Mouse (Mus musculus) gastrocnemius, postnatal 14 days (tissue): ENCODE measurements at regions not wholly inside any gene's neighbourhood (a gene's known extent, or its start where the extent isn't known, plus 50 kb on each side); places are given as distances from the start of the nearest gene placed in this dataset.
A peak's percentile ranks its signal among the peaks of the same experiment; 100 is the strongest.

Source experiments
- DNase-seq: peaks from one replicate; pipeline ENCODE4 v3.0.0; 2021; ENCODE audit warnings: mixed read lengths
- intact Hi-C: fragments of 180-260 bp; cut with DNase I; formaldehyde crosslinking; loops from one replicate; pipeline ENCODE4 v1.15.1; 2025; ENCODE audit warnings: low total_unique reads

DNA sequence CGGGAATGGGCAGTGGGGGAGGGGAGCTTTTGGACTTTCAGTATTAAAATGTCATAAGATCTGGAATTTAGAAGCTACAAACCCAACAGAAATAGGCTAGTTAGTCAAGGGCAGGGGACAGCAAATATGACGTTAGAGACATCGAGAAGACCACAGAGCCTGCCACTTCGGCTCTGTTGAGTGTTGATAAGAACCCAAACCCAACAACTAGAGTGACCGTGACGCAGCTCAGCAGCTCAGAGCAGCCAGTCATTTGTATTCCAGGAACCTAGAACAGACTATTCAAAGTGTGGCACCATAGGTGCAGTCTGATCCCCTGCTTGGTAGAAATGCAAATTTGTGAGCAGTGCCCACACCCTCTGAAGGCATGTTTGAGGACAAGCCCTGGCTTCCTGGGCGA is 409.8 kb upstream of the Gm10131 start:
- intact Hi-C loops: no loop called here
- no peak for DNase-seq

DNA sequence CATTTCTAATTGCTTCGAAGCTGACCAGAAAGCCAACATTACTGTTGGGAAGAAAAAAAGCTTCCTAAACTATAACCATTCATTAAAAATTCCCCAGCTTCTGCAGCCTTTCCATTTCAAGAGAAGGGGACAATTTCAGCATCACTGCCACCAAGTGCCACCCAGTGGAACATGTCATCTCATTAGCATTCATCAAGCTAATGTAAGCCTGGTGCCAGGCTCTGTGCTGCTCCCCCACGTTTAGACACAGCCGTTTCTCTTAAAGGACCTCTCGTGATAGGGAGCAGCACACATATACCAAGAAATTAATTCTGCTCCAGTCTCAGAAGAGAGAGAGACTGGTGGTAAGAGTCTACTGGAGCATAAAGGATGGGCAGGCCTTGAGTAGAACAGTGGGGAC is 409.1 kb upstream of the Gm10131 start:
- intact Hi-C loops: no loop called here
- no peak for DNase-seq

DNA sequence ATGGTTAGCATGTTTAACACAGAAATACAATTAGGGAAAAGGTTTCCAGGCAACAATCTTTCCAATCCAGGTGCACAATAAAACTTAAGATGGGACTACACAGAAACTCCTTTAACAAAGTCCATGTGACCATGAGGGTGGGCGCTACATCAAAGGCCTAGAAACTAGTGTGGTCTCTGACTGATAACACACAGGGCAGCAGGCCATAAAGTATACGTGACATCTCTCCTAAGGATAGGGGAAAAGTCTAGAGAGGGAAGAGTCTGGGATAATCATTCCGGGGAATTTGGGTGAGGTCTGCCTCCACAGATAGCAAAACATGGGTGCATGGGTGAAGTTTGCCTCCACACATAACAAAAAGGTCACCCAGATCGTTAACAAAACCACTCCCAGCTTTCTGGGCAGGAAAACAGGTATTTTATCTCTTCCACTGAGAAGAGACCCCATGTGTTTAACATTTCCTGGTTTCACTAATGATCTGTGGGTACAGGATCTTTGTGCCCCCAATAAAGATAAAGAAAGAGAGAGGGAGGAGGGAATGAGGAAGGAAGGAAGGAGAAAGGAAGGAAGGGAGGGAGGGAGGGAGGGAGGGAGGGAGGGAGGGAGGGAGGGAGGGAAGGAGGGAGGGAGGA is 402.0 kb upstream of the Gm10131 start:
- no peak for DNase-seq
- intact Hi-C loops: no loop called here

DNA sequence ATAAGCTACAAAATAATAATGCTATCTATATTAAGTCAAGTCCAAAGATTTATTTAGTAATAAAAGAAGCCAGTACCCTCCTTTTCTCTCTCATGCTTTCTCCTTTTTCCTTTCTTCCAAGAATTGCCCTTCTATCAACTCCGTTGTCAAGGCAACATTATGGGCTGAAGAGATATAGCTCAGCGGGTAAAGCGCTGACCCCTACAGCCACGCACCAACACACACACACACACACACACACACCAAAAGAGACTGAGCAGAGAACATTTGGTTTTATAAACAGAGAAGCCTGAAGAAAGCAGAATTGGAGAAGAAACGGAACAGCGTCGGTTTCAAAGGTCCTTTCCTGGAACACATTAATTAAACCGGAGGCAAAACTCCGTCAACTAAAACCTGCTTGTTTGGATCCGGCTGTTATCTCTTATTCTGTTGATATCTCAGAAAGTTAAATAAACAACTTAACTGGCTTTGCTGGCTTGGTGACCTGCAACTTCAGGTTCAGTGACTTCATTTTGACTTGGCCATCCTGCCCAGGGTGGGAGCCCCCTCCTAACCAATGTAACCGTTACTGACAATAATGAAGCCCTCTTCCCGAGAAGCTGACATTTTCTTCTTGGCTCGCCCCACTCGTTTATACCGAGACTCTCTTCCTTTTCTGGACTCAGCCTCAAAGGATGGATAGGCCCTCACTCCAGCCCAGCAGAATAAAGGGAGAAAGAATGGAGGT is 394.5 kb upstream of the Gm10131 start:
- intact Hi-C loops: no loop called here
- no peak for DNase-seq

DNA sequence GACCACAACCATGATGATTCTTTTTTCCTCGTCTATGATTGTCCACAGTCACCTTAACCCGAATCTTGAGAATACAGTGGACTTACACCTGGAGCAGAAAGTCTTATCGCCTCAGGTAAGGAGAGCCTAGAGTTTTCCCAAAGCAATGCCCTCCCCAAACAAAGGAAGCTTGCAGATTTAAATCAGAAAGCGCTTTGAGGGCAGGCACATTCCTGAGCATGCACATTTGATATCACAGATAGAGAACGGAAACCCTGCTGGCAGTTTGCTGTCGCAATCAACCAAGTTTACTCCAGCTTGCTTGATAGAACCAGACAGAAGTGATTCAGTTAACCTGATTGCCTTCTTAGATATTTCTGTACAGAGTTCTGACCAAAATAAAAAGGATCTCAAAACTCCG is 393.6 kb upstream of the Gm10131 start:
- intact Hi-C loops: no loop called here
- no peak for DNase-seq

DNA sequence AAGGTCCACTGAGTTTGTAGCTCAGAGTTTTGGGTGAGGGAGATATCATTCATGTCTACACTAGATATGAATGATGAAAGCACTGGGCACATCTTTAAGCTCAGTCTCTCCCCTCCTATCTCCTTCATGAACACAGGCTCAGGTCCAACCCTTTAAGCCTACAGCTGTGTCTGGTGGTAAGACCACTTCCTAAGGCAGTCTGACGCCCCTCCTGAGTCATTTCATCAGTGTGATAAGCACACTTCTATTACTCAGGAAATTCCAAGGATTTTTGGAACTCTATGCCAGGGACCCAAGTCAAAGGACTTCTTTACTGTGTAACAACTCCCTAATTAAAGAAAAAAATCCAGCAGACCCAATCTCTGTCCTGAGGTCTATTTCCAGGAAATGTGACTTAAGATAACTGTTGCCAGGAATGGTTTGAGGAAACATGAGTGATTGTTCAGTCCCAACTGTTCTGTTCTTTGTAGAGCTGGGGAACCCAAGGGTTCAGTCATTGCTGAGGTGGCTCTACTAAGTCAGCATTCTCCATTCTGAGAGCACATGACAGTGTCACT is 391.1 kb upstream of the Gm10131 start:
- intact Hi-C loops: no loop called here
- DNase-seq: no peak

DNA sequence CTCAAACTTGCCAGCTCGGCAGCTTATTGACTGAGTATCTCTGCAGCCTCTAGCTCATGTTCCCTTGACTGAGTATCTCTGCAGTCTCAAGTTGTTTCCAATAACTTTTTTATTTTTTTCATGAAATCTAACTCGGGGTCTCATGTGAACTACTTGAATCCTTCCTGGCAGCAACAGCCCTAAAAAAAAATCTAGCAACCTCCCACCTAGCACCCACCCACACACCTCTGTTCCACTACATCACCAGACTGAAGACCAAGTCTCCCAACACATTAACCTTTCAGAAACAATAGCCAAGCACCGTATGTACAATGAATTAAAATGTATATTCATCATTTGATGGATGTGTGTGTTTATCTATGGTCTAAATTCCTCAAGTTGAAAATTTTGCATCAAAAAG is 387.7 kb upstream of the Gm10131 start:
- intact Hi-C loops: no loop called here
- no peak for DNase-seq

DNA sequence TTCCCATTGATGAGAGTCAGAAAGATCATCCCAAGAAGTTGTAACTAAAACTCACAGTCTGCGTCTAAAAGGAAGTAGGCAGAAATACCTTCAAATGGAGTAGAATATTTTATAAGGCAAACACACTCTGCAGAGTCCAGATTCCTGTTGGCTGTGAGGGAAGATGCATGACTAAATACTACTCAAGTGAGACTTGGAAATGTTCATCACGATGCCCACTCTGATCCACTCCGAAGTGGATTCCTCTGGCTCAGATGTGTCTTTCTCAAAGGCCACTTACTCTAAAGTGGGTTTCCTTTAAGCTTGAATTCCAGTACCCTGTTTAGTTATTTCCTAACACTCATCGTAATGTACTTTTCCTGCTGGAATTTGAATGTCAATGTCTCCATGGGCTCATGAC is 385.2 kb upstream of the Gm10131 start:
- no peak for DNase-seq
- intact Hi-C loops: no loop called here

DNA sequence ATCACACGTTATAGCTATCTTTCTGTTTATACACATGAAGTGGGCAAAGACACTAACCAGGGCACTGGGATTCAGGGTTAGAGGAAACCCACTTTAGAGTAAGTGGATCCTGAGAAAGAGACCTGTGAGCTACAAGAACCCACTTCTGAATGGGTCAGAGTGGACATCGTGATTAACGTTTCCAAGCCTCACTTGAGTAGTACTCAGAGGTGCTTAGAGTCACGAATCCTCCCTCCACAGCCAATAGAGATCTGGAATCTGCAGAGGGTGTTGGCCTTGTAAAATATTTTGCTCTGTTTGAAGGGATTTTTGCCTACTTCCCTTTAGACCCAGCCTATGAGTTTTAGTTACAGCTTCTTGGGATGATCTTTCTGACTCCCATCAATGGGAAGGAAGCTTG is 384.4 kb upstream of the Gm10131 start:
- intact Hi-C loops: no loop called here
- no peak for DNase-seq

DNA sequence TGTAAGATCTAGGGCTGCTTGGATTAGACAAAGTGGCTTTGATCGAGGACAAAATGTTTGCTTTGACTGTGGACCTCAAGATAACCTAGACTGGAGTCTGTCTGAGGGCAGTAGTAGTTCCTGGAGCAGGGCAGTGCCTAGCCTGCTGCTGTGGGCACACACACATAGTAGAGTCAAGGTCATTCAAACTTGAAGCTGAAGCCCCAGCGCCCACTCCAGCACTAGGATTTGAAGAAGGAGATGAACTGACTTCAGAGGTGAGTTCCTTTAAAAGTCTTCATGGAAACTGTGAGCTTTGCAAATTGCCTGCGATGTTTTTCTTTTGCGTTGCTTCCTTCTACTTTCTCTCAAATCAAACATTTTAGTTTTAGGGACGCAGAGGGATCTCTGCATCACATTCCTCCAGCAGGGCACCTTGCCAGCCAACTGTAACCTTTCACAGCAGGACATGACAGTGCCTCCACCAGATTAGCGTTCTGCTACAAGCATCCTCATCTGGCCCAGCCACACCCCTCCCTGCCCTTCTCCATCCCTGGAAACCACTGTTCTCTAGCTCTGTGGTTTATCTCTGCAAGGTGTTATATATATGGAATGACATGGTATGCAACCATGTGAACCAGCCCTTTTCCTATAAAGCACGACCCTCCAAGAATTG is 377.3 kb upstream of the Gm10131 start:
- no peak for DNase-seq
- intact Hi-C loops: loop anchor here (10.0 kb wide), 1 partner anchor 304 kb away; no protein-coding TSS in a partner anchor

DNA sequence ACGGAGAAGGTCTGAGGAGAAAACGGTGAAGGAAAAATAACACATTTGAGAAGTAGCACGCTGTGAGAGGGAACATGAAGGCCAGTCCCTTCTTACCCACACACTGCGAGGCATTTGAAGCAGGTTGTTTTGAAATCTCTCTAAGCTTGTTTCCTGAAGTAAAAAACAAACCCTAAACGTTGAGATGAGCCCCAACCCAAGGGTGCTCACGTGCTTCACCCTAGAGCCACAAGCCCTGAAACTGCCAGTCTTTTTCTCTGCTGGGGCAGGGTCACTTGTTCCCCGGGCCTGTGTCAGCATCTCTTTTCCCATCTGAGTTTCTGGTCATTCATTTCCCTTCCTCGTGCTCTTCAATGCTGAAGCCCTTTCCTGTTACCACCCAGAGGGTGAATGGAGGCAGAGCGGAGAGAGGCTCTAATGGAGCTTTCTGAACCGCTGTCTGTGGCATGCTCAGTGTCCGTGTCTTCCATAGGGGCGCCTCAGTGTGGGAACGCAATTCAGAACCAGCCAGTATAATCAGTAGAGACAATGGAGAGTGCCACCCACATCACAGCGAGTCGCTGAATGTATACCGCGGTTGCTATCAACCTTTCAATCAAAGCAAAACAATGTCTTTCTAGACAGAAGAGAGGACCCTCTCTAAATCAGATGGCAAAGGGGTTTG is 375.0 kb upstream of the Gm10131 start:
- intact Hi-C loops: loop anchor here (10.0 kb wide), 1 partner anchor 302 kb away; no protein-coding TSS in a partner anchor
- no peak for DNase-seq

DNA sequence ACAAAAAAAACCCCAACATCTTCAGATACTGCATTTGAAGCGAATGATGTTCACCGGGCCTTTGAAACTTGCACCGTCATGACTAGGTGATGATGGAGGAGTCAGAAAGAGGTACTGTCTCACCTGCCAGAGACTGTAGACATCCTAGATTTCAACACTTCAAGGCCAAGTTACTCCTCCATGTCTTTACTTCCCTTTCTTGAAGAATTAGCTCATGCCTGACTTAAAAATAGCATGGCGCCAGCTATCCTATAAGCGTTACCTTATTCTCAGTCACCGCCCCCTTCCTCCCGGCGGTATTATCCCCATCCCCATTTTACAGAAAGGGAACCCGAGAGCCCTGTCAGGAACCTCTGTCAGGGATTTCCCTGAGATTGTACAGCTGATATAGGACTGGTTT is 374.4 kb upstream of the Gm10131 start:
- intact Hi-C loops: loop anchor here (2.0 to 10.0 kb wide), 2 partner anchors 301 to 331 kb away; no protein-coding TSS in a partner anchor
- DNase-seq: no peak

DNA sequence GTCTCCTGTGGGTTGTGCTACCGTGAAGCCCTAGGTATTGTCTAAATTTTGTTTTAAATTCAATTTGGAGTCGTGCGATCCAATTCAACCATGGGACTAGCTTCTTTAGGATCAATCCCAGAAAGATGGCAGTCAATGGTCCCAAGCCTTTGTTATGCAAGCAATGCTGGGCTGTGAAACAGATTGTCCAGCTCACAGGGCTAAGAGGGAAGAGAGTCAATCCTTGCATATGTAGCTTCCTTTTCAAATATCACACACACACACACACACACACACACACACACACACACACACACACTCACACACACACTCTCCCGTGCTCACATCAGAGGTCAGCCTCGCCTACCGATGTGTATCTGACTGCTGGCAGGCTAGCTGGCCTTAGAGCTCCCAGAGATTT is 373.8 kb upstream of the Gm10131 start:
- no peak for DNase-seq
- intact Hi-C loops: loop anchor here (2.0 to 10.0 kb wide), 2 partner anchors 301 to 331 kb away; no protein-coding TSS in a partner anchor

DNA sequence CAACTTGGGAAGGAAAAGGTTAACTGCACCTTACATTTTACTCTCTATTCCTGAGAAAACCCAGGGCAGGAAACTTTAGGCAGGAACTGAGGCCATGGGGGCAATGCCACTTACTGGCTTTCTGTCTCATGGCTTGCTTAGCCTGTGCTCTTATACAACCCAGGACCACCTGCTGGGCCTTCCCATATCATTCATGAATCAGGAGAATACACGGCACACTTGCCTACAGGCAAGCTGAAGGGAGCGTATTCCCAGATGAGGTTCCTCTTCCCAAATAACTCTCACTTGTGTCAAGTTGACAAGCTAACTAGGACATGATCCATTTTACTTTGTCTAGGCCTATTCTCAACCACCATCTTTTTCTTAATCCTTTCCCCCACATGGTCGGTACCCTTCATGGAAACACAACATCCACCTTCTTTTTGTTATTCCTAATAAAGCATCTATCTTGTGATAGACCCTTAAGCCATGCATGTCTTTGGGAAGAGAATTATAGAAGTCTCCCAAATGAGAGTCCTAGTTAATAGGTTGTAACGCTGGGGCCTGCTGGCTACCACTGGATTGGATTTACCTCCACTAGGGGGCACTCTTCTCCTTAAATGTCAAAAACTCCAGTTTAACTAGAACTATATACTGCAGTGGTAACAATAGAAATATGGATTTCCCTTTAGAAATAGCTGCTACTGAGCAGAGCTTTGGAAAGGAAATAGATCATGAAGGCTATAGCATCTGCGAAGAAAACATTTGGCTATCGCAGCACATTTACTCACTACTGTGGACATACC is 373.2 kb upstream of the Gm10131 start:
- DNase-seq: peak; percentile 13
- intact Hi-C loops: loop anchor here (2.0 to 10.0 kb wide), 2 partner anchors 300 to 332 kb away; no protein-coding TSS in a partner anchor

DNA sequence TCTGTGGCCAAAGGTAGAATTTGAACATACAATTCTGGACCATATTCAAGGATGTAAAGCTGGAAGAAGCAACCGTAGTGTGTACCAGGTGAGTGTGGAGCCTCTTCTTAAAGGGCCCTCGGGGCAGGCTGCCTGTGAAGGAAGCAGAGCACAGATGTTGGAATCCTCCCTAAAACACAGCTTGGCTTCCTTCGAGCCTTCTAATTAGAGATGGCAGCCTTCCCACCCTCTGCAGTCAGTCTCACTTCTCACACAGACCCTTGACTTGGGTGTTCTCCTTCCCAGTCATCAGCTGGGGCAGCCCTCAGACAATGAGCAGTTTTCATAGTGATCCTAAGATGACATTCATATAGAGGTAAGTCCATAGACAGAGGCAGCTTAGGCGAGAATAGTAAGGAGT is 371.7 kb upstream of the Gm10131 start:
- intact Hi-C loops: loop anchor here (10.0 kb wide), 1 partner anchor 298 kb away; no protein-coding TSS in a partner anchor
- DNase-seq: no peak

DNA sequence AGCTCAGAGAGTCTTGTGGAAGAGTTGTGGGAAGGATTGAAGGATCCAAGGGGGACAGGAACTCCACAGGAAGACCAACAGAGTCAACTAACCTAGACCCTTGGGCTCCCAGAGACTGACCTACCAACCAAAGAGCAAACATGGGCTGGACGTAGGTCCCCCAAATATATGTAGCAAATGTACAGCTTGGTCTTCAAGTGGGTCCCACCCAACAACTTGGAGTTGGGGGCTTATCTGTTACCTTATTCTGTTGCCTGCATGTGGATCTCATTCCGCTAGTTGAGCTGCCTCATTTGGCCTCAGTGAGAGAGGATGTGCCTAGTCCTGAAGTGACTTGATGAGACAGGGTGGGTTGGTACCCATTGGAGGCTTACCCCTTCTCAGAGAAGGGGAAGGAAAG is 371.1 kb upstream of the Gm10131 start:
- intact Hi-C loops: loop anchor here (10.0 kb wide), 1 partner anchor 298 kb away; no protein-coding TSS in a partner anchor
- DNase-seq: no peak

DNA sequence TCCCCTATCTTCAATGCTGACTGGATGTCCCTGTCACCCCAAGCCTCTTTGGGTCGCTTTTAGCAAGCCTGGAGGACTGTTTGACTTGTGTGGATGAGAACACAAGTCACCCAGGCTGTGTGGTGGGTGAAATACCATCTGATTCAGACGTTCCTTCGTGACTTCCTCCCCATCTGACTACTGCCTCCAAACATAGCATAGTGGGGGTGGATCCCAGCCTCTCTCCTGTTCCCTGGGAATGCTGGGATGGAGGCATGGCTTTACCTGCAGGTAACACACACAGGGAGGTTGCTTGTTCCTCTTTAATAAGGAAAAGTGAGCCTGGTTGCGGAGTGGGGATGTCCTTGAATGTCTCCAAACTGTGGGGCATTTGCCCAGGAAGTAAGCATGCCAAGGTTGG is 369.0 kb upstream of the Gm10131 start:
- no peak for DNase-seq
- intact Hi-C loops: loop anchor here (10.0 kb wide), 1 partner anchor 296 kb away; no protein-coding TSS in a partner anchor

DNA sequence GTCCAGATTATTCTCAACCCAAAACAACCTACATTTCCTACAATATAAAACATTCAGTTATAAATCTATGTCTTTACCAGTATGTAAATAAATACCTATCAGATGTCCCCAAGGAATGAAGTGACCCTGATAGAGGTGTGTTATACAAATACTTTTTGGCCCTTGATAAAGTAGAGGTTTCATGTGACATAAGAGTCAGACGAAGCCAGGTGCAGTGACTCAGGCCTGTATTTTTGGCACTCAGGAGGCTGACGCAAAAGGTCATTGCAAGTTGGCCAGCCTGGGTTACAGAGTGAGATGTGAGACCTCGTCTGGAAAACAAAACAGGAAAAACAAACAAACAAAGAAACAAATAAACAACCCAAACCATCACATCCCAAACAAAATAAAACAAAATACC is 367.4 kb upstream of the Gm10131 start:
- intact Hi-C loops: no loop called here

DNA sequence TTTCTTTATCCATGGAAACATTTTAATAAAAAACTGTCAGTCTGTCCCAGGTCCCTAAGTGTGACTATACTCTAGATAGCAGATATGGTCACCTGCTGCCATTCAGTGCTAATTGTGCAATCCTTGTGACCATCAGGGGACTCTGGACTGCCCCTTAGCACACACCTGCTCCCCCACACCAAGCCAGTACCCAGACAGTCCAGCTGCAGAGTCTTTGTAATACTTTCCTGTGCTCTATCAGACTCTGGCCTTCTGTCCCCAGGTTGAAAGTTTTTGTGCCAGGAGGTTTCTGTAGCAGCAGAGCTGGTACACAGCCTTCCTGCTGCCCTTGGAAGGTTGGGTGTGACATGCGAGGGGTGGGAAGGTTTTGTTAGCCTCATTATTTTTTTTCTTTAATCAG is 366.9 kb upstream of the Gm10131 start:
- intact Hi-C loops: no loop called here
- DNase-seq: no peak

More for the DNA sequence above, 367.4 kb upstream of the Gm10131 start:
- DNase-seq: peak; percentile 12
